Mouse (Mus musculus) right cerebral cortex, postnatal 36 days (tissue): ENCODE measurements around the gene Padi4.
A peak's percentile ranks its signal among the peaks of the same experiment; 100 is the strongest.

Experiments
- DNase-seq, 2 experiments: peaks; one replicate each; pipeline ENCODE4 v3.0.0; 2022; ENCODE audit warnings: low spot score in 2 of 2, mixed read lengths in 1 of 2

Padi4 gene

DNA sequence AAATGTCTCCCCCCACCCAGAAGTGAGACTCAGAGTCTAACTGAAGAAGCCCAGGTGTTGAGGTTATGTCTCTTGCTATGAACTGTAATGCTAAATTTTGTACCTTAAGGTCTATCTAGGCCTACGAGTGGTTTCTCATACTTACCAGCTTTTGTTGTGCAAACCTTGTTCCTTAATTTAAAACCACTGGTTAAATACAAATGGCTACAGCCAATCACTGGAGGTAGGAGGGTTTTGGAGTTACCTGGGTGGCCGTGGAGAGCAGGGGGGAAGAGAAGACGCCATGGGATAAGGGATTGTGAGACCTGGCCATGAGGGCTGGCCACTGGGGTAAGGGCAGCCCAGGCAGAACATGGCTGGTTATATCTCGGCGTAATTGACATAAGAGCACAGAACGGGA, 14.2 kb upstream of the Padi4 start:
- no peak for DNase-seq

DNA sequence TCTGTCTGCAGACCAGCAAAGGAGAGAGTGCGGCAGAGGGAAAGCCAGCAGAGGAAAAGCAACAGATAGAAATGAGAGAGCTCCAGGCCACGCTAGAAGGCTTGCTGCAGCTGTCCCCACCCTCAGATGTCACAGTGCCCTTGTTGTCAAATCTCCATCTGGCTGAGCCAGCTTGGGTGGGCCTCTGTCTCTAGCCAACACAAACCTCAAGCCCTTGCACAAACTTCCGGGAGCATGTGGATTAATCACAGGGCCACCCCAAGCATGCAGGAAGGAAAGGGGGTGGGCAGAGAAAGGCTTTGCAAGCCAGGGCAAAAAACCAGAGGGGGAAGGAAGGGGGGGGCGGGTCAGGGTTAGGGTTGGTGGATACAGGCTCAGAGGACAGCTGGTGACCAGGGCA, 13.4 kb upstream of the Padi4 start:
- no peak for DNase-seq

DNA sequence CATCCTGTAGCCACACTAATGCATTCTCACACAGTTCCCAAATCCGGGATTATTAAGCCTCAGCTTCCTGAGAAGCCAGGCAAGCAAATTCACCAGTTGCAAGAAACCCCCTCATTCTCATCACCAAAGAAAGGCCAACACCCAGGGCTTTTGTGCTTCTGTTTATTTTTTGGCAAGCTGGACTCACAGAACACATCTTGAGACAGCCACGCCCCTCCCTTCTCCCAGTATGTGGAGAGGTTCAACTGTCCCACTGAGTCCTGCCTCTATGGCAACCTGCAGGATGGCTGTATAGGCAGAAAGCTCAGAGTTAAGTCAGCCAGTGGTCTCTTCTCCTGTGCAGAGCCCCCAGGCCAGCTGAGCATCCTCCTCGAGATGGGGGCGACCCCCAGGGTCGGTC, 11.2 kb upstream of the Padi4 start:
- DNase-seq, result no peak

DNA sequence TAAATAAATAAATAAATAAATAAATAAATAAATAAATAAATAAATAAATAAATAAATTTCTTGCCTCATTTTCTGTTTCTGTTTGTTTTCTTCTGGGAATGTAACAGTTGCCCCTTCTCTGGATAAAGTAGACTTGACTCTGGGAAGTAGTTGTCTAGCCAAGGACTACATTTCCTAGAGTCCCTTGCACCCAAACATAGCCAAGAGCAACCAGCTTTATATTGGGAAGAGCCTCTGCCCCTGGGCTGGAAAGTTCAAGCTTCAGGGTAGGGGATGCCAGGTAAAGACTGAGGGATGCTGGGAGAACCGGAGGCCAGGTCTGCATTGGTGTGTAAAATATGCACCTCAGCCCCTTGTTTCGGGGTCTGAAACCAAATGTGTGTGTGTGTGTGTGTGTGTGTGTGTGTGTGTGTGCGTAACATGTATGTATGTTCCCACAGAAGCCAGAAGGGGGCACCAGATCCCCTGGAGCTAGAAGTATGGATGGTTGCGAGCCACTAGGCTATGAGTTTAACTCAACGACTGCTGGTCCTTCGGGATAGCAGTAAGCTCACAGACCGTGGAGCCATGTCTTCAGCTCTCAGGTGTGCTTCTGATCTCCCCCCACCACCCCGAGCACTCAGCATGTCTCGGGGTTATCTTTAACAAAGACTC, 10.4 kb upstream of the Padi4 start:
- DNase-seq, result no peak

DNA sequence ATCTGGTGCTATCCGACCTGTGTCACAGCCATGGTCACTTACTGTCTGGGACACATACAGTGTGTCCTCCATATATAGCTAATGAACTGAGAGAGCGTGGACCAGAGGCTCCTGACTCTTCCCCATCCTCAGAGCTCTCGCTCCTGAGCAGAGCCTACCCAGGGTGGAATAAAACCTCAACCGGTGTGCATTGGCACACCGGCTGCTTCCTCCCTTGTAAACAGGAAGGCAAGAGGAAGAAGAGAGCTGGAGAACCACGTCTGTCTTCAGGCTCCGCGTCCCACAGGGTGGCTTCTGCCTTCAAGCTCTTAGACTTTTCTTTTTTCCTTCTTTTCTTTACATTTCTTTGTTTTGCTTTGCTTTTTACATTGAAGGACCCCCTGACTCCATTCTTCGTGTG, 8.8 kb upstream of the Padi4 start:
- no peak for DNase-seq

DNA sequence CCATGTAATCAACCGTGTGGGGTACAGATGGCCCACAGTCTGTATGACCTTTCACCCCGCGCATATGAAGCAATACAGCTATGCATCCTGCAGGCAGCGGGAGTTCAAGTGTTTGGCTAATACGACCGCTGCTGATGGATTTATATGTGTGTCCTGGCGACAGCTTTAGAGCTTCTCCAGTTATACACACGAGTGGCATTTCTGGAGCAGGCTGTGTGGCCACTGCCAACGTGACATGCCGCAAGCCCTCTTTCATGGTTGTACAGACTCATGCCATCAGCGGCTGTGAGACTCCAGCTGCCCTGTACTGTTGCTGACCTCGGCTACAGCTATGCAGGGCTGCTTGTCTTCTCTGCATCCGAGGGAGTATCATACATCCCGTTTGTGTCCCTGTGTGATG, 6.5 kb upstream of the Padi4 start:
- DNase-seq, result no peak

DNA sequence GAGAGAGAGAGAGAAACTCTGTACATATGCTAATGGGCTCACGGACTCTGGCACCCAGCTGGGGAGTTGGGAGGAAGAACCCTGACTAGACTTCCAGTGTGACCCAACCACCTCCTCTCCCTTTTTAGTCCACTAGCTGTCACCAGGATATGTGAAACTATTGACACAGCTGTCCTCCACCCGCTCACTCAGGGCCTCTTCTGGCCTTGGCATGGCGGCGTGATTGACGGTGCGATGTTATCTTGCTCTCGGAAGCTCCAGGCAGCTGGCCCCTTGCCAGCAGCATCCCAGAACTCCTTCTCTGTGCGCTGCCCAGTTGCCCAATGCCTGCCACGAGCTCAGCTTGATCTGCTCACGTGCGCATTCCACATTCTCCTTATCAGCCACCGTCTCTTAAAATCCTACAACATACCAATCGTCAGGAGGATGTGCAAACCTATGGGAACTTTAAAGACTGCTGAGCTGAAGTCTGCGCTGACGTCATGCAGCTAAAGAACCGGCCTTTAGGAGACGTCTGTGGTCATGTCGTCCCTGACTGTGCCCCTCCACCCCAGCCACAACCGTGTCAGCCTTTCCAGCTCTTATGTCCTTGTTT, 5.9 kb upstream of the Padi4 start:
- no peak for DNase-seq

DNA sequence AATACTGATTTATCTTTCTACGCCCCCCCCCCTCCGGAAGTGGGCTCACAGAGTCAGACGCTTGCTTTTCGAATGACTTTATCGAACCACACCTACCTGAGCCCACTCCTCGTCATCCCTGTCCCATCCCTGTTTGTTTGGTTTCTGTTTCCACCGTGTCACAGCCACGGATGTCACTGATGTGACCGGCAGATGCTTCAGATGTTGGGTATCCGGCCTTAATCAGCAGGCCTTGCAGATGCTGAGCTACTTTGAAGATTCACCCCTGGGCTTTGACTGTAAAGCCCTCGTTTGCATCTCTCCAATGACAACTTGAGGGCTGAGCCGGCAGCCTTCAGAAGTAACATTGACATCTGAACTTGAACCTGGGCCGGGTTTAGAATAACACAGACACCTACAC, 2.6 kb upstream of the Padi4 start:
- DNase-seq, result no peak

DNA sequence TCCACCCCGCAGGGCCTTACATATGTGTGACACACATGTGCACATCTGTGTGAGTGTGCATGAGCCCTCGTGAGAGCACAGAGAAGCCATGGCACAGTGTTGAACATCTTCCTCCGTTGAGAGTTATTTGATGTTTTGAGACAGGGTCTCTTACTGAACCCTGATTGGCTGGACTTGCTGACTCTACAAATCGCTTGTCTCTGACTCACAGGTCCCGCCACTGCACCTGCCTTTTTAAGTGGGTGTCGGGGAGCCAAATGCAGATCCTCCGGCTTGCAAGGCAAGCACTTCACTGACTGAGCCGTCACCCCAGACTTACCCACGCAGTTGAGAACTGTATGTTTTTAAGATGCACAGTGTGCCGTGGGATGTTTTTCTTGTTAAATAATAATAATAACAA, 1.8 kb upstream of the Padi4 start:
- no peak for DNase-seq

DNA sequence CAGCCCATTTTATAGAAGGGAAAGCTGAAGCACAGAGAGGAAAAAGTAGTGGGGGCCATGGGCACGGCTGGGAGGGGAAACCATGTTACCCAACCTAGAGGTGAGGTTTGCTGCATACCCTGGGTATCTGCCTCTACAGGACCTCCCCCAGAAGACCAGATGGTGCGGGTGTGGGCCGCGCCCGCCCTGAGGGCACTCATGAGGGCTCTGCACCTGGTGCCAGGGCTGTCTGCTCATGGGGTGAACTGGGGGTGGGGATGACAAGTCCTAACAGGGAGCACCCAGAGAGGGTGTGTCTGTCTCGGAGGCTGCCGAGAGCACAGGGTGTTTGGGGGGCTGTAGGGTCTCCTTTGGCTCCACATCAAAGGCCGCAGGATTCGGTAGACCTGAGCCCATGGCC, 857 bp upstream of the Padi4 start:
- no peak for DNase-seq

DNA sequence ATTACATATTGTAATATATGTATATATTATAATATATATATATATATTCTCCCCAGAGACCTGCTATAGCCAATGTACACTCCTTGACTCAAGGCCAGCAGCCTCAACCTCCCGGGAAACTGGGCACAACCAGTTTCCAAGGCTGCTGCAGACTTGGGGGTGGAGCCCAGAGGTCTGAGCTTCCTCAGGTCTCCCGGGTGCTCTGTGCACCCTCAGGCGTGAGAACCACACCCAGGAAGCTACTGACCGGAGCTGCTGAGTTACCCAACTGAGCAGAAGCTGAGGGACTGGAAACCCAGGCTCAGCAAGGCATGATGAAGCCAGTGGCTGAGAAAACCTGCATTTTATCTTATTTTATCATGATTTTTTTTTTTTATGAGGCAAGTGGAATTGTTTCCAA, 2.9 kb downstream of the Padi4 start:
- no peak for DNase-seq

DNA sequence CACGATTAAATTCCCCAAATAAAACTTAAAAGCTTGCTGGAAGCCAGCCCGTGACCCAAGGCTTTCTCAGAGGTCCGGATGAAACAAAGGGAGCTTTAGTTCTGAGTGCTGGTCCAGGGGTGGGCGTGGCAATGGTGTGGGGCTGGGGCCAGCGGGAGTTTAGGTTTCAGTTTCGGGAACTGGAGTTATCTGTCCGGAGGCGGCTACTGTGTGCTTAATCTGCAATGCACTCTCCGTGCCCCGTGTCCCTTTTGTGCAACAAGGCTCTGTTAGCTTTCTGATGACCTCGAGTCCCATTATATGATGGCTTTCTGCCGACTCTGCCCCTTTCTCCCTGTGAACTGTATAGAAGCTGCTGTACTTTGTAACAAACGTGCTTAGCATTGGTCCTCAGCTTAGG, 3.6 kb downstream of the Padi4 start:
- DNase-seq, result no peak

DNA sequence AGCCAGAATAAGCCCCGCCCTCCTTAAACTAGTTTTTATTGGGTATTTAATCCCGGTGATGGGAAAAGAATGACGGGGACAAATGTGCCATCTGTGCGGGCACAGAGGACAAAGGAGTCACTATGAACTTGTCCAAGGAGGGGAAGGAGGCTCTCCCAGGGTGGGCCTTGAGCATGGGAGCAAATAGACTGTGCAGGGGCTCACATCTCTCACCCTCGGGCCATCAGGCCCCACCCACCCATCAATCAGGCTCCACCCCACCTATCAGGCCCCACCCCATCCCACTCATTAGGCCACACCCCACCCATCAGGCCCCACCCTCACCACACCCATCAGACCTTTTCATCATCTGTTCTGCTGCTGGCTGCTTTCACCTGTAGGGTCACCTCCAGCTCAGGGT, 5.1 kb downstream of the Padi4 start:
- DNase-seq, result no peak

DNA sequence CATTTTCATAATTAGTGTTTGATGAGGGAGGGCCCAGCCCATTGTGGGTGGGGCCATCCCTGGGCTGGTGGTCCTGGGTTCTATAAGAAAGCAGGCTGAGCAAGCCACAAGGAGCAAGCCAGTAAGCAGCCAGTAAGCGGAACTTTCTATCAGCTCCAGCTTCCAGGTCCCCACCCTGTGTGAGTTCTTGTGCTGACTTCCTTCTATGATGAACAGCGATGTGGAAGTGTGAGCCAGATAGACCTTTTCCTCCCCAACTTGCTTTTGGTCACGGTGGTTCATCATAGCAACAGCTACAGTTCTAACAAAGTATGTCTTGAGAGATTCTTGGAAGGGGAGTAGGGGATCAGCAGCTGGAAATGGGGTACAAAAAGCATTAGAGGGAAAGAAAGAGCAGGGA, 8.1 kb downstream of the Padi4 start:
- DNase-seq, result no peak

DNA sequence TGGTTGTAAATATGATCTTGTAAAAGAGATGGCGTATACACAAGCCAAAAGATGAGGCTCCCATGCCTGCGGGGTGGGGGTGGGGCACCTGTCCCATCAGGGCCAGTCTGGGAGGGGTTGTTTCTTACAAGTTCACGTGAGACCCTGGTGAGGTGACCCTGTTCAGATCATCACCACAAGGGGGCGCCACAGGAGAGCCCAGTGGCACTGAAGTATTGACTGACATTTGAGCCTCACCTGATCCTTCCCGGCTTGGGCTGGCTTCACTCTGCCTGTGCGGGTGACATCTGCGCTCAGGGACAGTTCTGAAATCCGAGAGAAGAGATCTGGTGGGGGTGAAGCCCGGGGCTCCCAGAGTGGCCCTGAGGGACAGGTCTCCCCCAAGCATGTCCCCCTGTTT, 10.9 kb downstream of the Padi4 start:
- no peak for DNase-seq

DNA sequence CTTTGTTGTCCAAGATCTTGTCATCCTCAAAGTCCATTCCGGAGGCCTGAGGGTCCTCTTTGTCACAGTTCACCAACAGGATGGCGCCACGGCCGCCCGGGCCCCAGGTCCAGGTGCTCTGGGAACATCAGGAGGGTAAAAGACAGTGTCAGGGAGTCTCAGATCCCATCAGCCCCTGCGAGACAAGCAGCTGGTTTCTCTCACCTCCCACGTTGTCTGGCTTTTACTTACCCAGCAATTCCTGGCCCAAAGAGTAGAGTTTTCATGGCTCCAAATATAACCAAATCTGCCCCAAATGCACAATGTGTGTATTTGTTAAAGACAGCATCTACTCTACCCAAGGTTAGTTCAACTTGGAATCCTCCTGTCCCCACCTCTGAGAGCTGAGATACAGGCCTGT, 12.4 kb downstream of the Padi4 start:
- no peak for DNase-seq

DNA sequence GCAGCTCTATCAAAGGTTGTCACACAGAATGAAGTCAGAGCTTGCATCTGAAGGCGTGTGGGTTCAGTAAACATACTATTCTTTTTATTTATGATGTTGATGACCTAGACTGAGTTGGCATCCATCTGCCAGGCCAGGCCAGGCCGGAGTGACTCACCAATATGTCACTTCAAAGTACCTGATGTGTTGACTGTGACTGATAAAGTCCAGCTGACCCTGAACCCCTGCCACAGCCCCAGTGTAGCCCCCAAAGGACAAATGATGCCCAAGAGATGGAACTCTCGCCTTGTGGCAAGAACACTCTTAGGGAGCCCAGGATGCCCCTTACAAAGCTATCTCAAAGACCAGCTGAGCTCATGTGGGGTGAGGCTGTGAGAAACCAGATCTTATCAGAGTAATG, 18.2 kb downstream of the Padi4 start:
- DNase-seq, result no peak

DNA sequence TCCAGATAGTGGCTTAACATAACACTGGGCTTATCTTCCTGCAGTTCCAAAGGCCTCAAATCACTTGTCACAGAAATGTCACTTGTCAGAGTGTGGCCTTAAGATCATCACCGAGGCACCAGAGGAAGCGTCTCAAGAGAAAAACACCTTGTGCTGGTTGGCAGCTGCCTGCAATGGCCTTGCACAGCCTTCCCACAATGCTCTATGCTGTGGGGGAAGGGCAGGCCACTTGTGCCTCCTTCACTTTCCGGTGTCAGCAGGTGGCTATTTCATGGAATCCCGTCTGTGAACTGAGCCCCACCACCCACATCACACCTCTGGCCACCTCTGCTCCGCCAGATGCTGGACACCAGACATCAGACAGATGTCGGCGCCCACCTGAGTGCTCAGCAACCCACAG, 20.7 kb downstream of the Padi4 start:
- no peak for DNase-seq

DNA sequence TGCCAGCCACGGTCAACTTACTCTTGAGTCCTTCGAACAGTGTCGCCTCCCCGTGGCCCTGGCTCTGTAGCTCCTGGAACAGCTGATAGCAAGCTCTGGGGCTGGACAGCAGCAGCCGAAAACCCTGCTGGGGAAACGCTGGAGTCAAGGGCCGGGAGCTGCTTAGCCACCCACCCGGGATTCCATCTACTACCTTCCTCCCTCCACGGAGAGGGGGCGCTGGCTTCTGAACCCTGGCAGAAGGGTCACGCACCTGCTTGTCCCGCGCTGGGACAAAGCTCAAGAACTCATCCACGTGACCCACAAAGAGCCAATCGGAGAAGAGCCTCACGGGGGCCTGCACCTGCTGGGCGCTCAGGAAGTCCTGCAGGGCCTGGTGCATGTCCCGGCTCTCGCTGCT, 23.7 kb downstream of the Padi4 start:
- DNase-seq, result no peak

DNA sequence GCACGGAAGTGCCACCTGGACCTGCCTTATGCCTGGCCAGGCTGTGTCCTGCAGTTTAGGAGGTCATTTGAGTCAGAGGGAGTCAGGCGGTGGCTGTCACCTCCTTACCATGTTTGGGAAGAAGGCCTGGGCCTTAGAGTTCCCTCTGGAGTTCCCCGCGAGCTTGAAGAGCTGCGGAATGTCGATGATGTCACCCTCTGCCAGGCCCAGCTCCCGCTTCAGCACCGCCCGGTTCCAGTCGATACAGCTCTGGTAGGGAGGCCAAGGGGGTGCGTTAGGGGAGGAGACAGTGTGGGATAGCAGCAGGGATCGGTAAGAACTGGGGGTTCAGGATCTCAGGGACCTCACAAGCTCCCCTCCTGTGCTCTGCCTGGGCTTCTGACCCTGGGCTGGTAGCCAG, 26.1 kb downstream of the Padi4 start:
- DNase-seq, result no peak

DNA sequence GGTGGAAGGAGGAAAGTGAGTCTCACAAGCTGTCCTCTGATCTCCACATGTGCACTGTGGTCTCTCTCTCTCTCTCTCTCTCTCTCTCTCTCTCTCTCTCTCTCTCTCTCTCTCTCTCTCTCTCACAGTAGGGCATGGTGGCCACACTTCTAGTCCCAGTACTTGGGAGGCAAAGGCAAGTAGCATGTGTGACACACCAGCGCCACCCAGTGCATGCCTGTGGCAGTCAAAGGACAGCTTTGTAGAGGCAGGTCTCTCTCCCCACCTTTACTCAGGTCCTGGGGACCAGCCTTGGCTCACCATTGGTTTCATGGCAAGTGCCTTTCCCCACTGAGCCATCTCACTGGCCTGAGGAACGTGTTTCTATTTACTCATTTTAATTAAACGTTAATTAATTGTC, 29.4 kb downstream of the Padi4 start:
- peak; percentile 51 to 54 for DNase-seq

DNA sequence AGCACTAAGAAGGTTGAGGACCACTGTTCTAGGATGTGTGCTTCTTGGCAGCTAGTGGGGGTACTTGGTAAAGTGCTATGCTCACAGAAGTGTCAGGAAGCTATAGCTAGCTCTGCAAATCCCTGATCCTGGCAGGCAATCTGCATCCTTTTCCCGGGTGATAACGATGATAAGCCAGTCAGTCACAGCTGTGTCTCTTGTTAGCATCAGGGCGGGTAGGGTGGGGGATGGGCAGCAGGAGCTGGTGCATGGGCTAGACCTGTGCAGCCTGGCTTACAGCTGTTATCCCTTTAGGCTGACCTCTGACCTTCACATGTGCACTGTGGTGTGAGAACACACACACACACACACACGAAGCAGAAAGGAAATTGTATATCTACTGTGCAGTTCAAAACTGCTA, 30.9 kb downstream of the Padi4 start:
- DNase-seq, result no peak

DNA sequence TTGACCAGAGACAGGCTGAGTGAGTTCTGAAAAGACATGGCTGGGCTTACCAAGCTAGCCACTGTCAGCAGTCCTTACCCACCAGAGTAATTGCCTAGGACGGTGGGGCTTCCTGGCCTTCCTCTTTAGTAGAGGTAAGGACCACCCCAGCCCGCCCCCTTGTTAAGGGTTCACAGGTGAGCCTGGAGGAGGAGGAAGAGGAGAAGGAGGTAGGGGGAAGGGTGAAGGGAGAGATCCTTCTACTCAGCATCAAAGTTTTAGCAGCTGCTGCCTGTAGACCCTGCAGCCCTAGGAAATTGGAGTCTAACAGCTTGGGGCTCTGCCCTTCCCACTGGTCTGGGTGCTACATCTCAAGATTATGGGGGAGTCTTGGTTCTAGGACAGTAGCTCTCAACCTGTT, 31.5 kb downstream of the Padi4 start, which contains the start of gene Padi6:
Gene Padi6, minus strand, starts transcription at position 101 of the 400 bp plus-strand sequence.
- no peak for DNase-seq

DNA sequence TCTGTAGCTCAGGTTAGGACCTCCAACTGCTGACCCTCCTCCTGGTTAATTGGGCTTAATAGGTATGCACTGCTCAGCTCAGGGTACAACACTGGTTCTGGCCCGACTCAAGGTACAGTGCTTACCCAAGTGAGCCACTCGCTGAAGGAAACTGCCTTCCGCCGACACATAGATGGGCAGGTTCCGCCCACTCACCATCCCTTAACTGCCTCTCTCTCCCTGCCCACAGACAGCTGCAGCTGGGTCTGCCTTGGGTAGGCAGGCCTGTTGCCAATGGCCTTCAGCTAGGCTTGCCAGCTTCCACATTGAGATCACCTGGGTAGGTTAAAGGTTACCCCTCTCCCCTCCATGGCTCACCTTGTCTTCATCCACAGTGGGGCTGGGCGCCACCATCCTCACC, 32.6 kb downstream of the Padi4 start:
- peak; percentile 16 to 34 for DNase-seq
